Mouse (Mus musculus): ENCODE data around the gene Nkapd1.

Nkapd1 gene

GRCm38 (mm10) chr9:50602055-50602845 lies 15.0 kb downstream of the Nkapd1 start:
- DNase-seq (ENCODE audit: low spot score in 2 of 2): no peak

- DNase-seq (ENCODE audit: low spot score in 2 of 2): no peak
Measured at GRCm38 (mm10) chr9:50601536-50601935, 15.7 kb downstream of the Nkapd1 start.

- DNase-seq (ENCODE audit: low spot score in 2 of 2): no peak
Measured at GRCm38 (mm10) chr9:50596973-50597372, 20.3 kb downstream of the Nkapd1 start.

GRCm38 (mm10) chr9:50594794-50595417 lies 22.4 kb downstream of the Nkapd1 start:
- no peak for DNase-seq (ENCODE audit: low spot score in 2 of 2)

- DNase-seq (ENCODE audit: low spot score in 2 of 2): peak; percentile 47 to 71
Measured at GRCm38 (mm10) chr9:50593544-50593943, 23.7 kb downstream of the Nkapd1 start.

GRCm38 (mm10) chr9:50592955-50593354 lies 24.3 kb downstream of the Nkapd1 start:
- no peak for DNase-seq (ENCODE audit: low spot score in 2 of 2)

GRCm38 (mm10) chr9:50590856-50591518 lies 26.3 kb downstream of the Nkapd1 start:
- DNase-seq (ENCODE audit: low spot score in 2 of 2): no peak

GRCm38 (mm10) chr9:50586955-50587354 lies 30.3 kb downstream of the Nkapd1 start:
- no peak for DNase-seq (ENCODE audit: low spot score in 2 of 2)

GRCm38 (mm10) chr9:50585145-50585818 lies 32.0 kb downstream of the Nkapd1 start:
- DNase-seq (ENCODE audit: low spot score in 2 of 2): no peak

GRCm38 (mm10) chr9:50580370-50580769 lies 36.9 kb downstream of the Nkapd1 start:
- DNase-seq (ENCODE audit: low spot score in 2 of 2): no peak

GRCm38 (mm10) chr9:50569599-50570525 lies 47.4 kb downstream of the Nkapd1 start:
- DNase-seq (ENCODE audit: low spot score in 2 of 2): no peak

- no peak for DNase-seq (ENCODE audit: low spot score in 2 of 2)
Measured at GRCm38 (mm10) chr9:50567881-50568280, 49.4 kb downstream of the Nkapd1 start.

- no peak for DNase-seq (ENCODE audit: low spot score in 2 of 2)
Measured at GRCm38 (mm10) chr9:50567372-50567771, 49.9 kb downstream of the Nkapd1 start.

GRCm38 (mm10) chr9:50565940-50566339 lies 51.3 kb downstream of the Nkapd1 start:
- no peak for DNase-seq (ENCODE audit: low spot score in 2 of 2)

- no peak for DNase-seq (ENCODE audit: low spot score in 2 of 2)
Measured at GRCm38 (mm10) chr9:50565173-50565572, 52.1 kb downstream of the Nkapd1 start.

- DNase-seq (ENCODE audit: low spot score in 2 of 2): no peak
Measured at GRCm38 (mm10) chr9:50561918-50562360, 55.3 kb downstream of the Nkapd1 start.

- DNase-seq (ENCODE audit: low spot score in 2 of 2): no peak
Measured at GRCm38 (mm10) chr9:50561145-50561917, 55.9 kb downstream of the Nkapd1 start, which contains the start of gene Tex12. TSS of gene Tex12 (minus strand) at chr9:50561325.
